Mouse (Mus musculus) spleen, adult 18-20 months (tissue): ENCODE measurements around the gene Il1r1.

Source experiments
- DNase-seq, 2 experiments: peaks; one replicate each; pipeline ENCODE4 v3.0.0; 2022; ENCODE audit warnings: mixed read lengths in 2 of 2

Gene Il1r1

GRCm38 (mm10) chr1:40233217-40233616, 8.3 kb downstream of the Il1r1 start:
- DNase-seq, result no peak

DNA sequence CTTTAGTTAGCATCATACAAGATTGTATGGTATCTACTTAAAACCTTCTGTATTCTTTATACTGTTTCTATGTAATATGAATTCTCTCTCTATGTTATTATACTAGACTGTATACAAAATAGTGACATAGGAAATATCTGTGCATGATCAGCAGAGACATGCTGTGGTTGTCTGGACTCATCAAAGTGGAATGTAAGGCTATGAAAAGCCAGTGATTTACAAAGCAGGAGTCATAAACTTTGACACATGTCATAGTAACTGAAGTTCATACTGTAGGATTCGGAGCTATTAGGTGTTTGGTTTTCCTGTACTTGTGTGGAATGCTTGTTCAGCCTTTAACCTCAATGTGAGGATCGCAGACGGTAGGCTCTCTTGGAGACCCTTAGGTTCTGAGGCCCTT, 8.7 kb downstream of the Il1r1 start:
- DNase-seq, result no peak

DNA sequence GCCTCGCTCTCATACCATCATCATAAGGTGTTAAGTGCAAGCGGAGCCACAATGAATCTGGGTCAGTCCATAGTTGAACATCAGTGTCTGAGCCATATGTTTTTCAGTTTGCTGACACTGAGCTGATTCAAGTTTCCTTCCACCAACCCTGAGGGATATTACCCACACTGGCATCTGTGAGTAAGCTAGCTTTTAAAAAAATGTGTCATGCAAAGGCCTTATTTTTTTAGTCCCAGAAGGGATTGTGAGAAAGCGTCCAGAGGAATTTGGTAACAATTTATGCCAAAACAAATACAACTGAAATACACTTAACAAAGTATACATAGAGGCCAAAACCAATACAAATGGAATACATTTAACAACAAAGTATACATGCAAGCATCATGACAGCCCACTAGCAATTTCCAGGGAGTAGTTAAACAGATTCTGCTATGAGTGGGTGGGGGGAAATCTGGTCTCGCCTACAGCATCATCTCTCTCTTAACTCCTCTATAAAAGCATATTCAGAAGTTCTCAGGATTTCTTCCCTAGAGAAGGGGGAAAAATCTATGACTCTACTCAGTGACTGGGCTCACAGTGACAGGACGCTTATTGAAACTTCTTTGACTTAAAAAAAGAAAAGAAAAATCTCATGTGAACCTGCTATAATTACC, 10.8 kb downstream of the Il1r1 start:
- no peak for DNase-seq

DNA sequence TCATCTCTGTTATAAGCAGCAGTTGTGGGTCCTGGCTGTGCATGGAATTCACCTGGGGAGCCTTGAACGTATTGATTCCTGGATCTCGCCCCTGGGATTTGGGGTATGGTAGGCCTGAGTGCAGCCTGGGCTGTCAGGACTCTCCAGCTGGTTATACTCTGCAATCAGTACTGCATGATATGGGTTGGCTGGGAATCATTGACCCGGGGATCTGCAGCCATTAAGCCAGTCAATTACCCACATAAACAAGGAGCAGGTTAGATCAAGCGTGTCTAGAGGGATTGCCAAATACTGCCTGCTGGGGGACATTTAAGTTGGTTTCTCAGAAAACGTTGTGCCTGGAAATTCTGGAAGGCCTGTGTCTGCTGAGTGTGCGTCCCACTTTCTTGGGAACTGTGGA, 11.8 kb downstream of the Il1r1 start:
- no peak for DNase-seq

DNA sequence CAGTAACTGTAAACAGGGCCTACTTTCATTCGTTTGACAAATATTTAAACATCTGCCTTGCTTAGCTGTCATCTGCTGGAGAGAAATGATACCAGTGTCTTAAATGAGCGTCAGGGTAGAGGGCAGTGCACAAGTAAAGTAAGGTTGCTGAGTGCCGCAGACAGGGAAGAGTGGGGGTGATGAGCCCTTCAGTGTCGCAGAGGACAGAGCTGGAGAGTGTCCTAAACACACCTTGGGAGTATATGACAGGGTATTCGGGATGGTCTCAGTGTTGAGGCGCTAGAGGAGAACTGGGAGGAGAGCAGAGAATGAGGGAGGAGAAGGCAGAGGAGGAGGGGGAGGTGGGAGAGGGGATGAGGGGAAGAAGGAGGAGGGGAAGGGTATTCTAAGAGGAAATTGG, 12.2 kb downstream of the Il1r1 start:
- no peak for DNase-seq

DNA sequence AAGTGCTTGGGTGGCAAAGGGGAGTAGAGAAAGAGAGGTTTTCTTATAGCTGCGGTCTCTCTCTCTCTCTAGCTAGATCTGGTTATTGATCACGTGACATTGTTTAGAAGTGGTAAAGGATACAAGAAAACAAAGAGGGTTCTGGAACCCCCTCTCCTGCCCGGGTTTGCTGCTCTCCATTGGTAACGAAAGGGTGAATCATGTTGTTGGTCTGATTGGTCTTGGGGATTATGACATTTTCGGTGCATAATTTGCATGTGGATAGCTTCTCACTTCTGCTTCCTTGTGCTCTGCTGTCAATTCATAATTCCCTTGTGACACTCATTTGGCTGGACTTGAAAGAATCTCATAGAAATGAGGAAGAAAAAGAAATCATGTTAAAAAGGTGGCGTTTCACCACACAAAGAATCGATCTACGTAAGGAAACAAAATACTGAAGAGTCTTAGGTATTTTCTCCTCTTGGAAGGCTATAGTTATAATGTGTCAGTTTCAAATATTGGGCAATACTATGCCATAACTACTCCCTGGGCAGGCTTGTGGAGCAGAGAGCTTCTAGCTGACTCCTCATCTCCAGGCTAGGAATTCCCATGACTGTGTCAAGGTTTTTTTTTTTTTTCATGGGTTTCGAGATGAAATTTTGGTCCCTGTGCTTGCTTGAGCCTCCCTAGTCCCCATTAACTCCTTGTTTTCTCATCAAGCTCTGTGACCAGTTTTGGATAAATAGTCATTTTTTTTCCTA, 15.6 kb downstream of the Il1r1 start:
- no peak for DNase-seq

DNA sequence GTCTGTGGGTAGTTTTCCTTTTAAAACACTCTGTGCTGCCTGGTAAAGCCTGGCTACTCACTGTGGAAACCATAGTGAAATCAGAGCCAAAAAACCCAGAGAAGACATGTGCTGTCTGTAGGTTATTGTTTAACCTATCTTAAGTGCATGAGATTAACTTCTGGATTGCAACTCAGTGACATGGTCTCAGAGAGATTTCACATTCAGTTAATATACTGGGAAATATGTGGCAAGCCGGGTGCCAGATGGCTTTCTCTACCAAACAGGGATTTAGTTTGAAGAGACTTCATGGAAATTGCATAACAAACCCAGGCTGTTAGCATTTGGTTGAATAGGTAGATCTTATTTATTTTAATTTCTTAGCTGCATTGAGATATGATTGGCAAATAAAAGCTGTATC, 17.8 kb downstream of the Il1r1 start:
- no peak for DNase-seq

- no peak for DNase-seq
Measured at GRCm38 (mm10) chr1:40243561-40243998, 18.7 kb downstream of the Il1r1 start.

DNA sequence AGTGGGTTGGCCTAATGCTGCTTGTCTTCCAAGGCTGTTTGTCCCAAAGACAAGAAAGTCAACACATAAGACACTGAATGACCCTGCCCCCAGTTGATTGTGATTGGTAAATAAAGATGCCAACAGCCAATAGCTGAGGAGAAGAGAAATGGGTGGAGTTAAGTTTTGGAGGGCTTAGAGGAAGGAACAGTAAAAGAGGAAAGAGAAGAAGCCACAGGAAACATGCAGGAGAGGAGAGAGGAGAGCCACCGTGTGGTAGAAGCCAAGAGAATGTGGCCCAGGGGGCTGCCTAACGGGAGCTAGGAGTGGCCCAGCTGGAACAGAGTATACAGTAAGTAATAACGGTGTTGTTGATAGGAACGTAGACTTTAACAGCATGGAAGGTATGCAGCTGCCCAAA, 25.5 kb downstream of the Il1r1 start:
- DNase-seq, result no peak

DNA sequence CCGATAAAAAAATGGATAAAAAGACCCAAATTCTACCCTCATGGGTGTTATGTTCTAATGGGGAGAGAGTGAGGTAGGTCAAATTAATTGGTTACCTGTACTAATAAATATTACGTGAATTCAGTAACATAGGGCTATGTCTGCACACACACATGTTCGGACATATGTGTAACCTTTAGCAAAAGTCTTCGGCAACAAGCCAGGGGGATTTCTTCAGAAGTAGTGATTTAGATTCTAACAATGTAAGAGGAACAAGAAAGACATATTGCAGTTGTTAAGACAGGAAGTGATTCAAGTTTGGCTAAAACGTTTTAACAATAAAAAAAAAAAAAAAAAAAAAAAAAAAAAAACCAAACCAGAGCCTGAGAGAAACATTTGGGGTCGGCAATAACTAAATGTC, 27.6 kb downstream of the Il1r1 start:
- DNase-seq, result no peak

DNA sequence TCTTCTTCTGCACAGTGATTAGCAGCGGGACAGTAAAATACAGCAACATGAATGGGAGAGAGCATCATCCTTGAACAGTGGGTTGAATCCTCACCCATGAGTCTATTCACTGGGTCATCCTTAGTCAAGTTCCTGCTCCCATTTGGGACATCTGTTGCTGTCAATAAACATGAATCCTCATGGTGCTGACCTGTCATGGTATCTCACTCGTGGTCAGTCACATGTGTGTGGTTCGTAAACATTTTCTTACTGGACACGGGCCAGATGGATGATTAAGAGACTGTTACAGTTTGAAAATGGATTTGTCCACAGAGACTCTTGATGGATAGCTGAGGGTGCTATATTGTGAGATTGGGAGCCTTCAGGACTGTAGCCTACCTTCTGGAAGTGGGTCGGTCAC, 29.1 kb downstream of the Il1r1 start:
- DNase-seq, result no peak

DNA sequence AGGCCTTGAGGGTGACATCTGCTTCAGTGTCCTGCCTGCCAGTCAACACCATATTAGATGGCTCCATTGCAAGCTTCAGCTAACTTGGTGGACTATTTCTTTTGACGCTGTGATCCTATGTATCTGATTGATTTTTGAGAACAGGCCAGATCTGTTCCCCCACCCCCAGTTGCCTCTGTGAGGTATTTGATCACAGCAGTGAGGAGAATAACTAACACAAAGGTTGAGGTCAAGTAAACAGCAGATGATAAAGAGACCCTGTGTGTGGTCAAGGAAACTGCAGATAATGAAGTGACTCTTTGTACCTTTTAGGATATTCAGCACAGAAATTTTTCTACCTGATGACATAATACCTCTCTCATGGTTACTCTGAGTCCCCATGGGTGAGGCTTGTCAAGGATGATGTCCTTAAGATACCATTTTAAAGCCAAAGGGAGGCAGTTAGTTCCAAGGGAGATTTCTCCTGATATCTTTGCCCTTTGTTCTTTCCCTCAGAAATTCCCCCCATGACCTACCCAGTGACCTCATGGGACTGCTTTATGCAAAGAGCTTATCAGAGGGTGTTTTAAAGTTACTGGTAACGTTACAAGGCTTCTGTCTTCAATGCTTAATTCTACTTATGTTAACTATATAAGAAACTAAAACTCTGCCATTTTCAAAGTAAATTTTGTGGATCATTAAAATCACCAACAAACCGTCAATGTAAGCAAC, 29.6 kb downstream of the Il1r1 start:
- DNase-seq, result no peak

DNA sequence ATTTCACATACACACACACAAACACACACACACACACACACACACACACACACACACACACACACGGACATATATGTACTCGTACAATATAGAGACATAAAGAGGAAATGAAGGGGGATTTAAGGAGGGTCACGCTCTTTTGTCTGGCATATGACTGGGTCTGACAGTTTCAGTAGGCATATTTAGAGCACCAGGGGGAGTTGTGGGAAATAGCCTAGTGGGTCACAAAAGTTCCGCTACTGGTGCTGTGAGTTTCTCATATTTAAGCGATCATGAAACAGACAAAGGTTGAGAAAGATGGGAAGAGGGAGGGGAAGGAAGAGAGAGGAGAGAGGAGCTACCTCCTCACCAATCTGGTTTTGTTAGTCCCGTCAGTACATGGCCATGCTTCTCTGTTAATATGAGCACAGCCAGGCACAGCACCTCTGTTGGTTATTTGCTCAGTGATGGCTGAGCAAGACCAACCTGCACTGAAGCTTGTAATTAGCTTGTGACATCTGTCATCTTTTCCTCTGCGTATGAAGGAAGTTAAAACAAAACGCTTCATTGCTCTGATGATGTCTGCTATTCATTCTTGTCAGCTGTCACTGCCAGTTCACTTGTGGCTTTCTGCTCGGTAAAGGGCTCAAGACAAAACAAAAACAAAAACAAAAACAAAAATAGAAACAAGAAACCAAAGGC, 37.7 kb downstream of the Il1r1 start:
- DNase-seq, result peak in 1 of 2 experiments; percentile 6

DNA sequence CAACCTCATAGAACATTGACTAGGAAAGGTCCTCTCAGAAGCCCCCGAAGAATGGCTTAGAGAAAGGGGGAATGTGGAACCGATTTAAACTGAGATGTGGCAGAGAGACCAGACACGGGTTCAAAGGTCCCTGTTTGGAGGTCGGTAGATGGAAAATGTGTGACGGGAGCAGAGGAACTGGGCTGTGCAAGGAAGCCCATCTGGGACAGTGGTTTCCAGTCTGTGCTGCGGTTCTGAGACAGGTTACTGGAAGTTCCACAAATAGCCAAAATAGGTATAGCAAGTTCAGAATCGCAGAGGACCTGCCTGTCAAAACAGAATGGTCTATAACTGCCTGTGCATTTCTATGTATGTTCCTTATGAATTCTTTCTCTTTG, 38.2 kb downstream of the Il1r1 start:
- DNase-seq, result no peak

DNA sequence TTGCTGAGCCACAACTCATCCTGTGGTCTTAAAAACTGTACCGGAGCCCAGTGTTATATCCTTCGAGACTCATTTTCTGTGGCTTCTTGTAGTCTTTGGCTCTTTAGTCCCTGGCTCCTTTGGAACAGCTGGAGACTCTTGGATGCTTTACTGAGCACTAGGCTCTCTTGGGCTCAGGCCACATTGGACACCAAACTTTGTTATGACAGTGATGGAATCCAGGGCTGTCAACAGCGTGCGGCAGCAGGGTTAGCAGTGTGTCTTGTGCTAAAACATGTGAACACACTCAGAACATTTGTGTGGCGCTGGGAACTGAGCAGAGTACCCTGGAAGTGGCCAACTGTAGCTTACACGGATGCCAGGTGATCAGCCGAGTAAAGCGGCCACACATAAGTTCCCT, 38.8 kb downstream of the Il1r1 start:
- DNase-seq, result no peak

- DNase-seq, result no peak
Measured at GRCm38 (mm10) chr1:40265301-40265835, 40.5 kb downstream of the Il1r1 start.

- peak; percentile 15 to 33 for DNase-seq
Measured at GRCm38 (mm10) chr1:40266431-40267260, 41.8 kb downstream of the Il1r1 start.

DNA sequence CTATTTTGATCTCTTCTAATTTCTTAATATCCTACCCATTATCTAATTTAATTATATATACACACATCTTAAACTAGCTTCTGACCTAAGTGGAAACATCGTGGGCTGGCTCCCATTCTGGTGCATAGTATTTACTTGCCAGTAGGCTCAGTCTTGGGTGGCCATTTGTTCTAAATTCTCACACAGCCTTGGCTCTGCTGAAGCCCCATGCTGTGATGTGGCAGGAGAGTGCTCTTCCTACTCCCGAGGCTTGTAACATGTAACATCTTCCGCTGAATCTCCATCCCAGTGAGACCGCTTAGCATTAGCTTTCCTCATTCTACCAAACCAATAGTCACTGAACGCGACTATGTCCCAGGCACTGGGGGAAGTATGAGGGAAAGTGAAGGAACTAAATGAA, 43.0 kb downstream of the Il1r1 start:
- no peak for DNase-seq

DNA sequence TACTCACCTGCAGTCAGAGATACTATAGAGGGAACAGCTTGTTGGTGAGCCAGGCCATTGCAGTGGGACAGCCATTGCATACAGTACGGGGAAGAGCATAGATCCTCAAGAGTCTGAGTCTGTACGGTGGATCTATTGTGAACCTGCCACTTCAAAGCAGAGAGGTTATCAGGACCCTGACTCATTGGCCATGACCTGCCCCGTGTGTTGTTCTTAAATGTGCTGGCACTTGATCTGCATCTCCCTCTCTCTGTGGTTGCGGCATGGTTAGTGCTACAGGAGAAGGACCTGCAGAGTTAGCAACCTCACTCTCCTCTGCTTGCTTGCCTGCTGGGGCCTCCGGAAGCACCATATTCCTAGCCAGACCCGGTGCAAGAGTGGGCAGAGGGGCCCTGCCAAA, 43.7 kb downstream of the Il1r1 start:
- DNase-seq, result no peak

DNA sequence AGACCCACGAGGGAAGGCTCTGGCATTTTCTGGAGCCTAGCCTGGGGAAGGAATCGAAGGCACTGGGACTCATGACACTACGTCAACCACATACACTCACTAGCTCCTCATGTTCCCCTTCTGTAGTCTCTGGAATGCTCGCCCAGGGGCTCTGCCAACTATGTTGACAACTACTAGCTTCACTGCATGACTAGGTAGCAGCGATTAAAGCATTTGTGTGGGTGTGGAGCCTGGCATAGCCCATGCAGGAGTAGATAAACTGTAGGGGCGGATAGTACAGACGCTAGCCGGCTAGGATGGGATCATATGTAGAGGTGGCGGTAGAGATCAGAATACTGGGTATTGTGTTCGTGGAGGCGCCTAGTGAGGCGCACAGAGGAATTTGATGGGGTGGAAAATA, 45.5 kb downstream of the Il1r1 start:
- no peak for DNase-seq

DNA sequence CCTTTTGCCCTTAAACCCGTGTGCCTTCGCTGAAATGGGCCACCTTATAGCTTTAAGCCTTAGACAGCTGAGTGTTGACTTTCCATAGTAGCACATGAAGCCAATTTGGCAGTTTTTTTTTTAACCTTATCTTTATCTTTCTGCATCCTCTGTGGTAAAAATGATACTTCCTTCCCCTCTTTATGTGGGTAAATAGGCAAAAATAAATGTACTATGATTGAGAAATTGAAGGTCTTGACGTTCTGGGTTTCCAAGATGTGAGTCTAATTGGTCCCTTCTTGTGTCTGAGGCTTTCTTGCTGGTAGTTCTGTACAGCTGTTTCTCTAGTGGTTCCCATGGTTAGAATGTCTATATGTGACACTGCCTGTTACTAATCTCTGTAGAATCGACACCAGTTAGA, 46.2 kb downstream of the Il1r1 start:
- no peak for DNase-seq

DNA sequence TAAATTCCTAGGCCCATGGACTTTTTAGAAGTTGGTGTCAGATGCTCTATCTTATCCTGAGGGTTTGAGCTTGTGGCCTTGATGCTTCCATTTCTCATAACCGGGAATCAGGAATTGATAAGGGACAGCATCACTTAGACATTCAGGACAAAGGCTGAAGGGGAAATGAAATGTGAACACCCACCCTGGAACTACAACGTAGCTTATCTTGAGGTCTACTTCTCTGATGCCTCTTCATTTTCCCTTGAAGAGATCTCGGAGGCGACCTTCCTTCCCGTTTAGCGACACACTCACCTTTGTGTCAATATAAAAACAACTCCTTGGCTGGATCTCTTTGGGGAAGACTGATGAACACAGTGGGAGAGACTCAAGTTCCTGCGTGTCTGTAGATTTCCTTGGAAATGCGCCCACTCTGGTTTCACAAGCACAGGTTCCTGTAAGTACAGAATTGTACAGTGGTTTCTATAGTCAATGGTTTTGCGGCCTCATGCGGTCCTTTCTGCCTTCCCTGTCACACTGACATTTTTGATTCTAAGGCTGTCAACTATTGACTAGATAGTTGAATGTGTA, 46.7 kb downstream of the Il1r1 start:
- DNase-seq, result no peak
